Mouse (Mus musculus) E14TG2a.4 (cell line): ENCODE measurements around the gene Mrpl12.
A peak's percentile ranks its signal among the peaks of the same experiment; 100 is the strongest.

ENCODE experiments used
- H3K27me3 ChIP-seq: 2 replicates; pipeline ENCODE4 v1.6.1; 2014; ENCODE audit warnings: low read length, control low read depth; ENCODE audit not compliant: insufficient read depth
- H3K36me3 ChIP-seq: 2 replicates; pipeline ENCODE4 v1.6.1; 2014; ENCODE audit warnings: low read length, control low read depth; ENCODE audit not compliant: insufficient read depth
- H3K4me1 ChIP-seq: replicated peaks from 2 replicates; pipeline ENCODE4 v1.6.1; 2014; ENCODE audit warnings: low read depth, low read length, control low read depth
- H3K4me3 ChIP-seq: replicated peaks from 2 replicates; pipeline ENCODE4 v1.5.1; 2014; ENCODE audit warnings: mild to moderate bottlenecking, low read length
- H3K9me3 ChIP-seq: 2 replicates; pipeline ENCODE4 v1.6.1; 2014; ENCODE audit warnings: low read length, control low read depth
- CTCF ChIP-seq: conservative IDR thresholded peaks from 2 replicates; pipeline ENCODE4 v1.5.1; 2014; ENCODE audit warnings: low read length
- NANOG ChIP-seq: IDR thresholded peaks from 2 replicates; pipeline ENCODE4 v1.6.1; 2014; ENCODE audit warnings: borderline replicate concordance, low read length, mixed read lengths
- POU5F1 ChIP-seq: IDR thresholded peaks from 2 replicates; pipeline ENCODE4 v1.6.1; 2014; ENCODE audit warnings: low read length, borderline replicate concordance

Mrpl12 gene

DNA sequence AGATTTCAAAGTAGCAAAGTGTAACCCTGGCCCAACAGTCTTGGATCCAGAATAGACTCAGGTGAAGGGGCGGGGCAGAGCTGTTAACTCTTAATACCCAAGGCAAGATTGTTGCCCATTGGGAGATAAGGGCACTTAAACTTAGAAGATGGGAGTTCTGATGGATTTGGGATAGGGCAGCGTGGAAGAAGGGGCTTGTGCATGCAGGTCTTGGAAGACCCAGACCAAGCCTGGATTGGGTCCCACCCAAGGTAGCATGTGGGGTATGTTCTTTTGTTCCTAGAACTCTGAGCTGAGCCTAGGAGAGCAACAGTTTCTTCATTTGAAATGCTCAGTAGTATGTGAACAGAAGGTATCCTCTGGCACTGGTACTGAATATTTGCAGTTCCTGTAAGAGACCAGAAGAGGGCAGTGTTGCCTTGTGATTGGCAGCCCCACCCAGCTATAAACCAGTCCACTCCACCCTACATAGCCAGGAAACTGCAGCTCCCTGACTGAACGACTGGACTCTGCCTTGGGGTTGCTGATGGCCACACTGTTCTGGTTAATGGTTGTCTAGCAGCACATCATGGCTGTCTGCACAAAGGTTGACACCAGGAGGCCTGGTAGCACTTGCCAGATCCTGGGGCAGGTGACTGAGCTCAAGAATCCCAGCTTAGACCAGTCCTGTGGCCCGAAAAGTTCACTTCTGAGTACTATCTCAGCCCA is 4.8 kb downstream of the Mrpl12 start:
- Histone ChIP-seq H3K36me3 (peaks cover 65% of the 10 kb centered on the region), H3K27me3 (no peaks in the 10 kb centered on the region), H3K4me3 (peak overlapping the region; percentile 5; the same call in 1 of the 2 replicates), H3K9me3 (no peaks in the 10 kb centered on the region), H3K4me1 (peaks cover 81% of the 10 kb centered on the region)
- TF ChIP-seq CTCF (peak; percentile 87), NANOG (no peak)

DNA sequence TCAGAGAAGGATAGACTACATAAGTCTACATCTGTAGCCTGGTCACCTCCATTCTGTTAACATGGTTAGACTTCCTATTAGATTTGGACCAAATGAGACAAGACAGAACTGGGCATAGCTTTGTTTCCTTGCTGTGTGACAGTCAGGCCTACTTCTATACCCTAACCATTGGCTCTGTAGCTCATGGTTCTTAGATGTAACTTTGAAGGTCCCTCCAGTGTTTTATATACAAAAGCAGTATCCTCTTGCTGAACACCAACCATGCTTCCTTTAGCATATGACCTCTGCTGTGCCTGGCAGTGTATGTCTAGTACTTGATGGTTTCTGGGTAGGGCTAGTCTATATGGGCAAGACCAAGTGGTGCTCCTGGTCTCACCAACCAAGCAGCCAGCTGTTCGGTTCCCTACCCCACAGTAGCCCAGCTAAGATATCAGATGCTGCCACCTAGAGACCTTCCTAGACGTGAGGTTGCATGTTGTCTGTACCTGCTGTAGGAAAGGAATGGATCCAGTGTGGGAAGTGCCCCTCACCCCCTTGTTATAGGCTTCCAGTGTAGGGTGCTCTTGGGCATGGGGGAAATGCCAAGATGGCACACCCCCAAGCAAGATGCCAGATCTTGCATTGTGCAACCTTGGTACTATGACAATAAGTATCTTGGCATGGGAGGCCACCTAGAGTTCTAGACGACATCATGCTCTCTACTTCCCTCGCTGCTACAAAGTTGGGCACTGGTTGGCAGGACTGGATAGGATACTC is 6.1 kb downstream of the Mrpl12 start:
- no peaks in the 10 kb centered on the region for H3K27me3 ChIP-seq
- TF ChIP-seq POU5F1: no peak
- H3K4me1 ChIP-seq: peaks cover 78% of the 10 kb centered on the region

DNA sequence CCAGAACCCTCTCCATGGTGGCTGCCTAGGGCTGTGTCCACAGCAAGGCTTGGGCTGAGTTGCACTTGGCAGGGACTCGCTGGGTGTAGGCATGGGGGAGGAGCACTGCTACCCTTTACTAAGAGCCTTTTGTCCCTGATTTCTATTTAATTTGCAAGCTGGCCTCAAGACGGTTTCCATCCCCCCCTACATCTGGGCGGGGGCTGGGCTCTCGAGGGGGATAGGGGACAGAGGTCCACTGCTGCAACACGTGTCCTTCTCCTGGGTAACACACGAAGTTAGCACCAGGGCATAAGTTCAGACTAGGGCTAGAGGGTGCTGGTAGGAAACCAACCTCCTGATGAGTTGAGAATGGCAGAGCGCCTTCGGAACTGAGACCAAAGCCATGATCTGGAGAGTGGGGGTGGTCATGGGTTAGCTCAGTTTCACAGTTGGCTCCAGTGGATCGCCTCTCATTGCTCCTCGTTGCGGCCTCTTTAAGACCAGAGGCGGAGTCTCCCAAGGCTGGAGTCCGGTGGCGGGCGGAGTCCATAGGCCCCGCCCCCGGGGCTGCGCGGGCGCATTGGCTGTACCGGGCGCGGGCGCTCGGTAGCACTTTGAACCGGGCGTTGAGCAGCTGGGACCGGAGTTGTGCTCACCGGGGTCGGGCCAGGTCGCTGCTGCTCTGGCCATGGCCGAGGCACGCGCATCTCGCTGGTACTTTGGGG is 7.1 kb downstream of the Mrpl12 start, which contains the start of gene Slc25a10:
Gene Slc25a10, plus strand, starts transcription at position 524 of the 707 bp plus-strand sequence.
- peaks cover 68% of the 10 kb centered on the region for H3K4me1 ChIP-seq
- H3K4me3 ChIP-seq: peak within 1 kb of the TSS; percentile 96
- TF ChIP-seq CTCF (no peak), POU5F1 (no peak), NANOG (no peak)
- peaks cover 74% of the 10 kb centered on the region for H3K36me3 ChIP-seq
- no peaks in the 10 kb centered on the region for H3K27me3 ChIP-seq
- H3K9me3 ChIP-seq: no peaks in the 10 kb centered on the region

More for the DNA sequence above, 6.1 kb downstream of the Mrpl12 start:
- no peaks in the 10 kb centered on the region for H3K9me3 ChIP-seq
- H3K4me3 ChIP-seq: peak overlapping the region; percentile 96
- H3K36me3 ChIP-seq: peaks cover 74% of the 10 kb centered on the region

DNA sequence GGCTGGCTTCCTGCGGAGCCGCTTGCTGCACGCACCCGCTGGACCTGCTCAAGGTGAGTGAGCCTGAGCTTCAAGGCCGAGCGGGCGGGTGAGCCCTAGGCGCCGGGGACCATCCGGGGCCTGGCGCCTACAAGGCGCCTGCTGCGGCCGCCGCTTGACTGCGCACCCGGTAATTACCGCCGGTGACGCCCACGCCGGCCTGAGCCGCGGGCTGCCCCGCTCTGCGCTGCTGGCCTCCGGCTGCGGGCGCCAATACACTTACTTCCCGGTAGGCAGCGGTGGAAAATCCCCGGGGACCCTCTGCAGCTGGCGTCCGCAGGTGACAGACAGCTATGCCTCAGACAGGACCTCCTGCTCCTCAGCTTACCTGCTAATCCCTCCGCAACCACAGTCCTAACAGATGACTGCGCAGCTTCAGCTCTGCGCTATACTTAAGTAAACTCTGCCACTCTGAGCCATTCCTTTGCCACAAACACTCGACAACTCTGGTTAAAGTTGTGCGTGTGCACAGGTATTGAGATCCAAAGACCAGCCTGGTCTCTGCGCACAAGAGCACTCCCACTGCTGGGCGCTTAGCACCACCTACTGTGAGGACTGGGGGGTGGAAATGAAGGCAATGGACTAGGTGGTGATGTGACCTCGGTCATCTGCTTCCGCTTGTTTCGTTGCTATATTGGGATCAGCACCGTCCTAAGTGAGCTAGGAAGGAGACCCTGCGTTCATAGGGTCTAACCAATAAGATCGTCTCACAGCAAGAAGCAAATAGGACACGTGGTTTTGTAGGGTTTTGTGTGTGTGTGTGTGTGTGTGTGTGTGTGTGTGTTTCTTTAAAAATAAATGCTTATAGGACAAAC is 7.8 kb downstream of the Mrpl12 start:
- peak overlapping the region; percentile 96 for H3K4me3 ChIP-seq
- peaks cover 74% of the 10 kb centered on the region for H3K36me3 ChIP-seq
- H3K4me1 ChIP-seq: peaks cover 68% of the 10 kb centered on the region
- no peaks in the 10 kb centered on the region for H3K9me3 ChIP-seq
- no peak for TF ChIP-seq NANOG
- no peak for TF ChIP-seq POU5F1
- TF ChIP-seq CTCF: no peak
- H3K27me3 ChIP-seq: no peaks in the 10 kb centered on the region

DNA sequence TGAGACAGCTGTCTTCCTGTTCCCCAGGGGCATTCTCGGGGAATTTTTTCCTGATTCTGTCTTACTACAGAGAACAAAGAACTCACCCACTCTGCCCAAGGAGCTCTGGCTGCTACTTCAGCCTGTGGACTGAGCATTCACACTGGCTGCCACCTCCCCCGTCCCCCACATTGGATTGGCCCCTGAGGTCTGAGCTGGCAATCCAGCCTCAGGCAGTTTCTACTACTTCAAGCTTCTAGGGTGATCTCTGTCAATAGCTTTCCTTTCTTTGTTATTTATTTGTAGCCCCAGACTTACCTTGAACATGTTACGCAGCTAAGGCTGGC is 8.4 kb downstream of the Mrpl12 start:
- Histone ChIP-seq H3K27me3 (no peaks in the 10 kb centered on the region), H3K4me3 (peak overlapping the region; percentile 96), H3K36me3 (peaks cover 74% of the 10 kb centered on the region), H3K9me3 (no peaks in the 10 kb centered on the region), H3K4me1 (peaks cover 67% of the 10 kb centered on the region)
- no peak for TF ChIP-seq CTCF
- no peak for TF ChIP-seq POU5F1
- TF ChIP-seq NANOG: no peak

DNA sequence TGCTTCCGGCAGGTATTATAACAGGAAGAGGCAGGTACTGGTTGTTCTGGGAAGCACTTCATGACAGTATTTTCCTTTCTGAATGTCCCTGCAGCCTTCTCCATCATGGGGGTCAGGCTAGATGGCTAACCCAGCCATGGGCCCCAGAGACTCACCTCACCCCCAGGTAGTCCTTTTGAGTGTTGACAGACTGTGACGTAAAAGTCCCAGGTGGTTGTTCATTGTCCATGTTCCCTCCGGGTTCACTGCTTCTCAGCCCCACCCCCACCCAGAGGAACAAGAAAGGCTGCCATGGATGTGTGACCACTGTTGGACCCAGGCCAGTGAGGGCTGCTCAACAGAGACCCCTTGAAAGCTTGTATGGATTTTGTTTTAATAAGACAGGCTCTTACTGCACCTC is 8.9 kb downstream of the Mrpl12 start:
- TF ChIP-seq CTCF: no peak
- no peak for TF ChIP-seq NANOG
- no peak for TF ChIP-seq POU5F1
- Histone ChIP-seq H3K27me3 (no peaks in the 10 kb centered on the region), H3K4me1 (peaks cover 66% of the 10 kb centered on the region), H3K9me3 (no peaks in the 10 kb centered on the region), H3K36me3 (peaks cover 74% of the 10 kb centered on the region), H3K4me3 (0 out of 2 replicates have a peak overlapping the region, but pooled peaks have one; percentile 96)

DNA sequence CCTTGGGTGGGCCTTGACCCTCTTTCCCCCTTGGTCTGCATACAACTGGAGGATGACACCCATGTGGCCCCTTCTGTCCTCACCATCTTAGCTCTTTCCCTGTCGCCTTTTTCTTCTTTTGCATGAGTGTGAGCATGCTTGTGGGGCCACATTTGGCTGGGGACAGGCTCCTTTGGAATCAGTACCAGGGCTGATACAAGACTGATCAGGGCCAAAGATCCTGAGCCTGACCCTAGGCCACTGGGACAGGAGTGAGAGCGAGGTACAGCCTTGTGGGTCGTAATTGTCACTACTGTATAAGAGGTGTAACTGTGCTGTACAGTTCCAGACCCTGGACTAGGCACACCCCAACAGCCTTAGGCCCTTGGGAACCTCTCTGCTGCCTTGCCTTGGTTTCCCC is 9.5 kb downstream of the Mrpl12 start:
- Histone ChIP-seq H3K27me3 (no peaks in the 10 kb centered on the region), H3K4me1 (peaks cover 66% of the 10 kb centered on the region), H3K9me3 (no peaks in the 10 kb centered on the region), H3K4me3 (no peak overlapping the region), H3K36me3 (peaks cover 74% of the 10 kb centered on the region)
- no peak for TF ChIP-seq CTCF
- no peak for TF ChIP-seq POU5F1
- no peak for TF ChIP-seq NANOG

DNA sequence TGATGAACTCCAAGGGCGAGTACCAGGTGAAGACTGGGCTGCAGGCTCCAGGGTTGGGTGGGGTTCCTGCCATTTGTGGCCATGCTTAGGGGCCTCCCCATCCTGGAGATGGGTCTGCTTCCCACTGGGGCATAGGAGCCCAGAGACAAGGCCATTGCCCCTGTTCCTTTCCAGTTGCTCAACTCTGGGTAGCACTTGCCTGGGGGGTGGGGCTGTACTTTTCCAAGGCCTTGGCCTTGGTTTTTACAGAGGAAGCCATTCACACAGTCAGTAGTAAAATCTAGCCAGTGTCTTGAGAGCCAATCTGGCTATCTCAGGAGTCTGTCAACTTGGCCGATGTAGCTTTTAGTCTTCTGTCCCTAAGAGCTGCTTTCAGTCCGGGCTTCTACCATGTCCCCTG is 13.0 kb downstream of the Mrpl12 start:
- no peak overlapping the region for H3K4me3 ChIP-seq
- peaks cover 40% of the 10 kb centered on the region for H3K4me1 ChIP-seq
- no peak for TF ChIP-seq NANOG
- no peak for TF ChIP-seq POU5F1
- no peak for TF ChIP-seq CTCF
- H3K27me3 ChIP-seq: no peaks in the 10 kb centered on the region
- peaks cover 61% of the 10 kb centered on the region for H3K36me3 ChIP-seq
- H3K9me3 ChIP-seq: no peaks in the 10 kb centered on the region
